Mouse (Mus musculus) neural tube, embryonic 14.5 days (tissue): ENCODE data around the gene Eif4enif1. TPM values are rescaled to one million over a fixed set of nuclear protein-coding genes. Genes with fewer than 3 reads are reported as not detected.

ENCODE experiments used
- ATAC-seq: fragments of 200-750 bp; cut with Nextera tagmentation; 2 replicates; pipeline ENCODE4 v1.8.0; 2017; ENCODE audit warnings: low read depth, mild to moderate bottlenecking, moderate TSS enrichment, moderate library complexity
- H3K27ac ChIP-seq: fragments of 300-500 bp; sonication (generic); 2 replicates; pipeline ENCODE4 v1.5.1; 2014; ENCODE audit warnings: low read depth, mild to moderate bottlenecking, control low read depth, low read length, moderate library complexity, mixed read lengths
- H3K27me3 ChIP-seq: fragments of 300-500 bp; sonication (generic); 2 replicates; pipeline ENCODE4 v1.6.1; 2014; ENCODE audit warnings: low read length; ENCODE audit not compliant: control insufficient read depth, insufficient read depth
- H3K36me3 ChIP-seq: fragments of 300-500 bp; sonication (generic); 2 replicates; pipeline ENCODE4 v1.6.1; 2014; ENCODE audit warnings: low read length, mixed read lengths; ENCODE audit not compliant: control insufficient read depth, insufficient read depth
- H3K4me1 ChIP-seq: fragments of 300-500 bp; sonication (generic); 2 replicates; pipeline ENCODE4 v1.6.1; 2014; ENCODE audit warnings: low read length; ENCODE audit not compliant: control insufficient read depth, insufficient read depth
- H3K4me2 ChIP-seq: fragments of 300-500 bp; sonication (generic); 2 replicates; pipeline ENCODE4 v1.6.1; 2014; ENCODE audit warnings: mild to moderate bottlenecking, low read depth, low read length, control low read depth
- H3K4me3 ChIP-seq: fragments of 300-500 bp; sonication (generic); 2 replicates; pipeline ENCODE4 v1.5.1; 2014; ENCODE audit warnings: low read depth, low read length, control low read depth, mixed read lengths
- H3K9ac ChIP-seq: fragments of 300-500 bp; sonication (generic); replicated peaks from 2 replicates; pipeline ENCODE4 v1.6.1; 2014; ENCODE audit warnings: low read depth, mild to moderate bottlenecking, control low read depth, low read length, mixed read lengths
- H3K9me3 ChIP-seq: fragments of 300-500 bp; sonication (generic); 2 replicates; pipeline ENCODE4 v1.6.1; 2016; ENCODE audit warnings: low read length; ENCODE audit not compliant: control insufficient read depth
- WGBS: fragments of 180-500 bp; shearing (Covaris S2); extraction: QIAGEN DNeasy Blood & Tissue Kit; methylation state at CpG from one replicate; pipeline ENCODE4 v1.1.7; 2014; 5-methylcytosine and 5-hydroxymethylcytosine counted together
- polyA plus RNA-seq: library from polyadenylated mRNA; unstranded; fragments of >200 nt; fragmentation: Nextera tagmentation; extraction: Ambion mirVana; gene quantifications from 2 replicates; pipeline ENCODE4 v1.2.1, GENCODE M21; 2014

Eif4enif1 gene
- polyA plus RNA-seq, 1 experiment from 2014 or later: 64.5 TPM

GRCm38 (mm10) chr11:3203771-3204170 lies 1.6 kb downstream of the Eif4enif1 start:
- Histone ChIP-seq H3K9me3 (no peaks in the 10 kb centered on the region), H3K4me3 (no peak overlapping the region), H3K36me3 (peaks cover 8% of the 10 kb centered on the region), H3K4me2 (no peak overlapping the region), H3K27ac (no peak overlapping the region), H3K9ac (no peak overlapping the region), H3K27me3 (no peaks in the 10 kb centered on the region), H3K4me1 (no peaks in the 10 kb centered on the region)
- WGBS: 90% methylated on average over 2 of the region's 2 CpGs
- ATAC-seq: no peak

- H3K9me3 ChIP-seq: no peaks in the 10 kb centered on the region
These were observed 3.0 kb downstream of the Eif4enif1 start for GRCm38 (mm10) chr11:3205207-3205606.

GRCm38 (mm10) chr11:3206783-3207182 lies 4.6 kb downstream of the Eif4enif1 start:
- Histone ChIP-seq H3K4me3 (no peak overlapping the region), H3K4me2 (no peak overlapping the region), H3K27me3 (no peaks in the 10 kb centered on the region), H3K27ac (no peak overlapping the region), H3K4me1 (no peaks in the 10 kb centered on the region), H3K9me3 (no peaks in the 10 kb centered on the region), H3K36me3 (peaks cover 11% of the 10 kb centered on the region), H3K9ac (no peak overlapping the region)
- no peak for ATAC-seq
- 96% methylated on average over 3 of the region's 3 CpGs for WGBS

More at GRCm38 (mm10) chr11:3205207-3205606, 3.0 kb downstream of the Eif4enif1 start:
- 93% methylated on average over 3 of the region's 3 CpGs for WGBS
- no peak for ATAC-seq
- Histone ChIP-seq H3K36me3 (peaks cover 11% of the 10 kb centered on the region), H3K4me2 (no peak overlapping the region), H3K27me3 (no peaks in the 10 kb centered on the region), H3K4me3 (no peak overlapping the region), H3K4me1 (no peaks in the 10 kb centered on the region), H3K27ac (no peak overlapping the region), H3K9ac (no peak overlapping the region)

GRCm38 (mm10) chr11:3212526-3212925 lies 10.3 kb downstream of the Eif4enif1 start:
- WGBS: 91% methylated on average over 1 of the region's 1 CpGs
- no peaks in the 10 kb centered on the region for H3K9me3 ChIP-seq
- no peaks in the 10 kb centered on the region for H3K4me1 ChIP-seq
- no peaks in the 10 kb centered on the region for H3K27me3 ChIP-seq
- peaks cover 29% of the 10 kb centered on the region for H3K36me3 ChIP-seq
- H3K4me3 ChIP-seq: no peak overlapping the region
- no peak for ATAC-seq
- H3K27ac ChIP-seq: no peak overlapping the region
- H3K4me2 ChIP-seq: no peak overlapping the region
- no peak overlapping the region for H3K9ac ChIP-seq

- Histone ChIP-seq H3K4me1 (no peaks in the 10 kb centered on the region), H3K9me3 (no peaks in the 10 kb centered on the region), H3K27ac (no peak overlapping the region), H3K9ac (no peak overlapping the region), H3K27me3 (no peaks in the 10 kb centered on the region), H3K36me3 (peaks cover 58% of the 10 kb centered on the region), H3K4me2 (no peak overlapping the region), H3K4me3 (no peak overlapping the region)
- WGBS: 74% methylated on average over 5 of the region's 5 CpGs
- no peak for ATAC-seq
These were observed 20.9 kb downstream of the Eif4enif1 start for GRCm38 (mm10) chr11:3223105-3223504.

- Histone ChIP-seq H3K27me3 (no peaks in the 10 kb centered on the region), H3K9me3 (no peaks in the 10 kb centered on the region), H3K9ac (no peak overlapping the region), H3K27ac (no peak overlapping the region), H3K4me1 (no peaks in the 10 kb centered on the region), H3K36me3 (peaks cover 64% of the 10 kb centered on the region), H3K4me2 (no peak overlapping the region), H3K4me3 (no peak overlapping the region)
- 96% methylated on average over 3 of the region's 3 CpGs for WGBS
- ATAC-seq: no peak
These were observed 24.9 kb downstream of the Eif4enif1 start for GRCm38 (mm10) chr11:3227113-3227512.

GRCm38 (mm10) chr11:3232248-3232647 lies 30.1 kb downstream of the Eif4enif1 start:
- Histone ChIP-seq H3K9me3 (no peaks in the 10 kb centered on the region), H3K4me3 (no peak overlapping the region), H3K4me1 (no peaks in the 10 kb centered on the region), H3K9ac (no peak overlapping the region), H3K27me3 (no peaks in the 10 kb centered on the region), H3K27ac (no peak overlapping the region), H3K4me2 (no peak overlapping the region), H3K36me3 (peaks cover 35% of the 10 kb centered on the region)
- WGBS: 98% methylated on average over 3 of the region's 3 CpGs
- no peak for ATAC-seq

- Histone ChIP-seq H3K9me3 (no peaks in the 10 kb centered on the region), H3K27ac (no peak overlapping the region), H3K36me3 (peaks cover 42% of the 10 kb centered on the region), H3K4me1 (no peaks in the 10 kb centered on the region), H3K4me3 (no peak overlapping the region), H3K27me3 (no peaks in the 10 kb centered on the region), H3K9ac (no peak overlapping the region), H3K4me2 (no peak overlapping the region)
- WGBS: 89% methylated on average over 4 of the region's 4 CpGs
- ATAC-seq: no peak
These were observed 31.5 kb downstream of the Eif4enif1 start for GRCm38 (mm10) chr11:3233704-3234103.

GRCm38 (mm10) chr11:3235277-3235676 lies 33.1 kb downstream of the Eif4enif1 start:
- H3K4me1 ChIP-seq: no peaks in the 10 kb centered on the region
- ATAC-seq: no peak
- H3K36me3 ChIP-seq: peaks cover 40% of the 10 kb centered on the region
- H3K9ac ChIP-seq: no peak overlapping the region
- H3K27me3 ChIP-seq: no peaks in the 10 kb centered on the region
- H3K4me2 ChIP-seq: no peak overlapping the region
- H3K27ac ChIP-seq: no peak overlapping the region
- no peak overlapping the region for H3K4me3 ChIP-seq
- no peaks in the 10 kb centered on the region for H3K9me3 ChIP-seq
- WGBS: 79% methylated on average over 5 of the region's 5 CpGs

GRCm38 (mm10) chr11:3242395-3242794 lies 40.2 kb downstream of the Eif4enif1 start:
- no peaks in the 10 kb centered on the region for H3K4me1 ChIP-seq
- WGBS: 96% methylated on average over 7 of the region's 7 CpGs
- peaks cover 64% of the 10 kb centered on the region for H3K36me3 ChIP-seq
- no peak for ATAC-seq
- H3K27ac ChIP-seq: no peak overlapping the region
- no peak overlapping the region for H3K9ac ChIP-seq
- no peak overlapping the region for H3K4me2 ChIP-seq
- H3K4me3 ChIP-seq: no peak overlapping the region
- H3K27me3 ChIP-seq: no peaks in the 10 kb centered on the region
- H3K9me3 ChIP-seq: no peaks in the 10 kb centered on the region
